Mouse (Mus musculus) hindbrain, embryonic 15.5 days (tissue): ENCODE measurements around the gene Palm2. TPM values are rescaled to one million over a fixed set of nuclear protein-coding genes. Genes with fewer than 3 reads are reported as not detected.

Experiments
- polyA plus RNA-seq: library from polyadenylated mRNA; unstranded; fragments of >200 nt; fragmentation: Nextera tagmentation; extraction: Ambion mirVana; gene quantifications from 2 replicates; pipeline ENCODE4 v1.2.1, GENCODE M21; 2015

The Palm2 gene
- polyA plus RNA-seq, 1 experiment from 2014 or later: 21.6 TPM

Other genes starting within 250 kb of the Palm2 start
- 3.7 and 4.0 TPM in 2 replicates for gene Ptpn3, start 132.4 kb upstream of the Palm2 start, polyA plus RNA-seq
- 10.5 and 11.8 TPM in 2 replicates for gene Pakap, start 133.9 kb downstream of the Palm2 start, polyA plus RNA-seq